Mouse (Mus musculus) heart, embryonic 10.5 days (tissue): ENCODE measurements at regions not wholly inside any gene's neighbourhood (a gene's known extent, or its start where the extent isn't known, plus 50 kb on each side); places are given as distances from the start of the nearest gene placed in this dataset.

ENCODE experiments used
- DNase-seq: peaks from one replicate; pipeline ENCODE4 v3.0.0-alpha.2; 2017; ENCODE audit warnings: low spot score
- H3K27ac ChIP-seq: fragments of 300-500 bp; sonication (generic); 2 replicates; pipeline ENCODE4 v1.5.1; 2016; ENCODE audit warnings: mild to moderate bottlenecking
- H3K27me3 ChIP-seq: fragments of 300-500 bp; sonication (generic); 2 replicates; pipeline ENCODE4 v1.6.1; 2016; ENCODE audit warnings: mild to moderate bottlenecking; ENCODE audit not compliant: poor library complexity, insufficient read depth, severe bottlenecking
- H3K36me3 ChIP-seq: fragments of 300-500 bp; sonication (generic); 2 replicates; pipeline ENCODE4 v1.6.1; 2016; ENCODE audit warnings: mild to moderate bottlenecking, moderate library complexity
- H3K4me1 ChIP-seq: fragments of 300-500 bp; sonication (generic); 2 replicates; pipeline ENCODE4 v1.6.1; 2016; ENCODE audit warnings: mild to moderate bottlenecking
- H3K4me3 ChIP-seq: fragments of 300-500 bp; sonication (generic); 2 replicates; pipeline ENCODE4 v1.5.1; 2016; ENCODE audit warnings: mild to moderate bottlenecking, moderate library complexity
- H3K9me3 ChIP-seq: fragments of 300-500 bp; sonication (generic); 2 replicates; pipeline ENCODE4 v1.6.1; 2016; ENCODE audit warnings: mild to moderate bottlenecking, moderate library complexity
- WGBS: fragments of 180-500 bp; shearing (Covaris S2); methylation state at CpG from one replicate; pipeline ENCODE4 v1.1.7; 2016; 5-methylcytosine and 5-hydroxymethylcytosine counted together

DNA sequence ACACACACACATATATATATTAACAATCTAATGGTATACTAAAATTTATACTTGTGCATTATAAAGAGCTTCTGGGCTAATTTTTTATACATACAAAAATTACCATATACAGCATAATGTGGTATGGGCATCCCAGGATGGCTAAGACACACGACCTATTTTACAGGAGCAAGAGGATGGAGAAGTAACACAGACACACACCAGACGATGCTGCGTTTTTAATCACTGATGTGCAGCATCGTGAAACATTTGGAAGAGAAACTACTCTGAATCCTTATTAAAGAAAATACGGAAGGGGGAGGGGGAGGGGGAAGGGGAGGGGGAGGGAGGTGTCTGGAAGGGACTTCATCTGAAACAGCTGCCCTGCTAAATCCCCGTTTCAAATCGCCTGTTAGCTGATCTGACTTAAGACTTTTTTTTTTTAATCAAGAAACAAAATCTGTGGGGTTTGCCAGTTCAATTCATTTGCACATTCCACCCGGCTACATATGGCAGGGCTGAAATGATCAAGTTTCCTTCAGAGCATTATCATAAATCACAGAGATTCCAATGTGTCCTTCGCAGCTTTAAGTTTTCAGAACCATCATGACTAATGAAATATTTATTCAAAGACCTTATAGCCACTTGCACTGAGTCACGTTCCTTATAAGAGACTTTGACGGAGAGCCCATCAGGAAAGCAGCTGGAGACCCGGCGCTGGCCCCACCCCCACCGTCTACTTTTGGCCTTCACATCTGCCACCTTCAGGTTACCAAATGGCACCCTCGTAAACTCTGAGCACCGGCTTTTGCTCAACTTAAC, 89.4 kb upstream of the Rnd3 start:
- H3K27ac ChIP-seq, result no peak overlapping the region
- WGBS, result 14% methylated on average over 16 of the region's 16 CpGs
- no peak for DNase-seq
- H3K27me3 ChIP-seq, result no peaks in the 10 kb centered on the region
- no peaks in the 10 kb centered on the region for H3K36me3 ChIP-seq
- H3K9me3 ChIP-seq, result no peaks in the 10 kb centered on the region
- H3K4me1 ChIP-seq, result no peaks in the 10 kb centered on the region
- peak overlapping the region; percentile 31 for H3K4me3 ChIP-seq

DNA sequence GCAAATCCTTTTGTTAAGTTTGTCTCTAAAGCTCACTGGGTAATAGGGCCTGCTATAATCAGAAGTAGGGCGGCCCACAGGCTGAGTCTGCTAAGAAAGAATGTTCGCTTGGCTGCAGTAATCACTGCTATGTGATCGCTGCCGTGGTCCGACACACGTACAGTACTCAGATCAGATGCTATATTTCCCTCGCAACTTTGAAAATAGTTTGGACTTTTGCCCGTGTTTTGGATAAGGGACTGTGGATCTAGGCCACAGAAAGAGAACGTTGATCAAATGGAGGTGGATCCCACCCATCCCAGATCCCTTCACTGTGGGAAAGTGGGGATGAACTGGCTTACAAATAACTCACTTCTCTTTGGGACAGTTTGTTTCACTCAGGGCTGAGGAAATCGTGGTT, 88.5 kb upstream of the Rnd3 start:
- no peaks in the 10 kb centered on the region for H3K36me3 ChIP-seq
- DNase-seq, result no peak
- WGBS, result 80% methylated on average over 10 of the region's 10 CpGs
- H3K27ac ChIP-seq, result no peak overlapping the region
- no peaks in the 10 kb centered on the region for H3K9me3 ChIP-seq
- H3K4me1 ChIP-seq, result no peaks in the 10 kb centered on the region
- no peaks in the 10 kb centered on the region for H3K27me3 ChIP-seq
- H3K4me3 ChIP-seq, result no peak overlapping the region

DNA sequence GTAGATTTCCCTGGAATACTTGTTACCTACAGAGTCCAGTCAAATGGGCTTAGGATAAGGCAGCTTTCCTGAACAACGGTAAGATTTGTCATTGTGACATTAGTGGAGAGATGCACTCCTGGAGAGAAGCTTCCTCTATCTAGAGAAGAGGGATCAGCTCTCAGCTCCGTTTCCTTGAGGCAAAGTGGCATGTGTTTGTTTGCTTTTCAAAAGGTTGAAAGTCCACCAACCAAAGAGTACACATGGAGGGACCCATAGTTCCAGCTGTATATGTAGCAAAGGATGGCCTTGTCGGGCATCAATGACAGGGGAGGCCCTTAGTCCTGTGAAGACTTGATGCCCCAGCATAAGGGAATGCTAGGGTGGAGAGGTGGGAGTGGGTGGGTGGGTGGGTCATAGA, 87.9 kb upstream of the Rnd3 start:
- H3K27ac ChIP-seq, result no peak overlapping the region
- H3K36me3 ChIP-seq, result no peaks in the 10 kb centered on the region
- no peaks in the 10 kb centered on the region for H3K4me1 ChIP-seq
- DNase-seq, result no peak
- H3K9me3 ChIP-seq, result no peaks in the 10 kb centered on the region
- 49% methylated on average over 3 of the region's 3 CpGs for WGBS
- H3K4me3 ChIP-seq, result no peak overlapping the region
- no peaks in the 10 kb centered on the region for H3K27me3 ChIP-seq

DNA sequence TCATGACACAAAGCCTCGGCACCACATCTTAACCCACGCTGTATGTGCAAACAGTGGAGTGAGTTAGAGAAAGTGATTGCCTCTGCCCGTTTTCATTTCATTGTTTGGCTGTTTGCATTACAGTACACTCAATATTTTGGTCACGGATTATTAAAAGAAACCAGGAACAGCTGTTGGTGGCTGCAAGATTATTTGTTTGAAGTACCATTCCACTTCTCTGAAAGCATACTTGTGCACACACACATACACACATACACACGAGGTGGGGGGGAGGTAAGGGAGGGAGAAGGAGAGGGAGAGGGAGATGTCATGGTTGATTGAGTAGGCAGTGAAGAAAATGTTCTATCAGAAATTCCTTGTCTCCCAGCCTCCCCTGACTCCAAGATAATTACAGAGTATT, 85.5 kb upstream of the Rnd3 start:
- Histone ChIP-seq H3K9me3 (no peaks in the 10 kb centered on the region), H3K4me1 (no peaks in the 10 kb centered on the region), H3K4me3 (no peak overlapping the region), H3K27me3 (no peaks in the 10 kb centered on the region), H3K27ac (no peak overlapping the region), H3K36me3 (no peaks in the 10 kb centered on the region)
- 74% methylated on average over 5 of the region's 5 CpGs for WGBS
- no peak for DNase-seq

DNA sequence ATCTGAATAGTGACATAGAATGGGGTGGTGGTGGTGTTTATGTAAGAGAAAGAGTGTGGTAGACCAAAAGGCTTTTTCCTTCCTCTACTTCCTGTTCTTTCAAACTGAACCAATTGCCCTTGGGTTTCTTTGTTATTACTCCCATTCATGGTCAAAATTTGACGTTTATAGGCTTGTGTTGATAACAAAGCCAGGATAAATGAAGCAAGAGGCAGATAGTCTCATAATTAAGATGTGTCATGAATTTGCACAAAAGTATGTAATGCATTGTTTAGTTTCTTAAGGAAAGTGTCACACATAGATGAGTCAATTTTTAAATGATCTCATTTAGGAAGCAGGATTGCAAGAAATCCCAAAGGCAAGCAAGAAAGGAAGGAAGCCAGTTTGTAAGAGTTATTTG, 73.9 kb upstream of the Rnd3 start:
- no peak overlapping the region for H3K27ac ChIP-seq
- WGBS, result 62% methylated on average over 1 of the region's 1 CpGs
- no peaks in the 10 kb centered on the region for H3K27me3 ChIP-seq
- no peaks in the 10 kb centered on the region for H3K4me1 ChIP-seq
- H3K4me3 ChIP-seq, result no peak overlapping the region
- no peaks in the 10 kb centered on the region for H3K36me3 ChIP-seq
- DNase-seq, result no peak
- no peaks in the 10 kb centered on the region for H3K9me3 ChIP-seq

DNA sequence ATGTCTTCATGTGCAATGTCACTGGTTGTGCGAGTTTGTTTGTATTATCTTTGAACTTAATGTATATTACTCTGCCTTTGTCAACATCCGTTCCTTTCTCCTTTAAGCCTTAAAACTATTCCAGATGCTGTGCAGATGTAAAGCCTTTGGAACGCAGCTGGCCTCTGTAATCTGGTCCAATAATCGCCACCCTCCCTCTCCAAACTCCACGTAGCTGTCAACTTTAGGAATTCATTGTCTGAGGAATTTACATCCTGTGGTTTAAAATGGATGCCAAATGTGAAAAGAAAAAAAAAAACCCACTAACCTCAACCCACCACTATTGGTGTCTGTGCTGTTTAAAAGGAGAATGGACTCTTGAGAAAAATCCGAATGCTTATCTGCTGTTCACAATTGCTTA, 70.8 kb upstream of the Rnd3 start:
- no peaks in the 10 kb centered on the region for H3K9me3 ChIP-seq
- no peak overlapping the region for H3K27ac ChIP-seq
- no peak for DNase-seq
- H3K36me3 ChIP-seq, result no peaks in the 10 kb centered on the region
- H3K4me3 ChIP-seq, result no peak overlapping the region
- 59% methylated on average over 6 of the region's 6 CpGs for WGBS
- no peaks in the 10 kb centered on the region for H3K4me1 ChIP-seq
- no peaks in the 10 kb centered on the region for H3K27me3 ChIP-seq

DNA sequence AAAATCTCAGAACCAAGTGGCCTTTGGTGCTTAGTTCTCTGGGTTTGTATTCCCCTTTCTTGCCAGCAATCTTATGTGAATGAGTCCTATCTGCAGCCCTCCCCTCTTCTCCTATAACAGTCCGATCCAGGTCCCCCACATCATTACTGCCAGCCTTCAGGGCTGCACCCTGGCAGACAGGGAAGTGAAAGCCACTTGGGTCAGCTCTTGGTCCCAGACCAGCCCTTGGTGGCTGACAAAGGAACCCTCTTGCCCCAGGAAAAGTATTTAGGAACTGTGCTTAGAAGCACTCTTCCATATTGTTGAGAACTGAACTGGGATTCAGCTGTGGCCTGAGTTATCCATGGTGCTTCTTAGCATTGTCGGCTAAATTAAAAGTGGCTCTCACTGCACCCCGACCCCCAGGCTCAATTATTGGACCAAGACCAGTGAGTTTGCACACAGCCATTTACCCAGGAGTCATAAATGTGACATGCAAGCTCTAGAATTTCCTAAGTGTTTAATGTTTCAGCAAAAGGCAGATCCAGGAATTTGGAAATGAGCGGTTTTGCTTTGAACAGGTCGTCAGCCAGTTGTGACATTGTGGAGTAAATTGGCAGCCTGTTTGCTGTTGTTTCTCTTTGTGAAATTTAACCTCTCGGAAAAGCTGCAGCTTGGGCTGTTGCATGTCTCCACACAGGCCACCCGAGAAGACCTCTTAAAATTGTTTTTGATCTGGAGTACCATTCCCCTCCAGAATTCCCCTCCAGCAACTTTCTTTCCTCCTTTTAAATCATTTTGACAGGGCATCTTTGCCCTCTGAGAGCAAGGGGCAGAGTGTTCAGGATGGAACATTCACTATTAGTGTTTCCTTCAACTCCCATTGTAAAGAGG, 58.5 kb upstream of the Rnd3 start:
- H3K9me3 ChIP-seq, result no peaks in the 10 kb centered on the region
- no peaks in the 10 kb centered on the region for H3K36me3 ChIP-seq
- no peaks in the 10 kb centered on the region for H3K4me1 ChIP-seq
- 63% methylated on average over 7 of the region's 7 CpGs for WGBS
- DNase-seq, result no peak
- no peak overlapping the region for H3K27ac ChIP-seq
- no peak overlapping the region for H3K4me3 ChIP-seq
- H3K27me3 ChIP-seq, result no peaks in the 10 kb centered on the region

DNA sequence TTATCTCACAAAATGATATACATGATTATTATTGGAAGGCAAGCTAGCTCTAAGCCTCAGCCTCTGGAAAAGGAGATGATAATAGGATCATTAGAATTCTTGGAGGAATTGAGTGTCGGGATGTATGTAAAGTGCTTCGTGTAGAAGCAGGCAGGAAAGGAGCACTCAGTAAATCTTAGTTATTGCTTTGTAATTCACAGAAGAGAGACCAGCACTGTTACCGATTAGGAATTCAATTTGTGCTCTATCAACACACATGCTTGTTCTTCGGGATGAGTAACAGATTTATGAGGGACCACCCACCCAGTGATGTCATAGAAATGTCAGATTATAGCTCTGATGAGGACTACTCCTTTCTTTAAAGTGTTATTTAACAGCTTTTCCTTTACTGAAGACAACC, 57.4 kb upstream of the Rnd3 start:
- Histone ChIP-seq H3K27ac (no peak overlapping the region), H3K4me1 (no peaks in the 10 kb centered on the region), H3K36me3 (no peaks in the 10 kb centered on the region), H3K9me3 (no peaks in the 10 kb centered on the region), H3K27me3 (no peaks in the 10 kb centered on the region), H3K4me3 (no peak overlapping the region)
- 63% methylated on average over 4 of the region's 4 CpGs for WGBS
- DNase-seq, result no peak
